Mouse (Mus musculus): Measurements from ENCODE around the gene Tom1l1.
"Not testable (repeated sequence)": the region's sequence is repeated elsewhere in the genome, so short reads cannot be mapped to it uniquely, and the experiment has no call there.

Tom1l1 gene

DNA sequence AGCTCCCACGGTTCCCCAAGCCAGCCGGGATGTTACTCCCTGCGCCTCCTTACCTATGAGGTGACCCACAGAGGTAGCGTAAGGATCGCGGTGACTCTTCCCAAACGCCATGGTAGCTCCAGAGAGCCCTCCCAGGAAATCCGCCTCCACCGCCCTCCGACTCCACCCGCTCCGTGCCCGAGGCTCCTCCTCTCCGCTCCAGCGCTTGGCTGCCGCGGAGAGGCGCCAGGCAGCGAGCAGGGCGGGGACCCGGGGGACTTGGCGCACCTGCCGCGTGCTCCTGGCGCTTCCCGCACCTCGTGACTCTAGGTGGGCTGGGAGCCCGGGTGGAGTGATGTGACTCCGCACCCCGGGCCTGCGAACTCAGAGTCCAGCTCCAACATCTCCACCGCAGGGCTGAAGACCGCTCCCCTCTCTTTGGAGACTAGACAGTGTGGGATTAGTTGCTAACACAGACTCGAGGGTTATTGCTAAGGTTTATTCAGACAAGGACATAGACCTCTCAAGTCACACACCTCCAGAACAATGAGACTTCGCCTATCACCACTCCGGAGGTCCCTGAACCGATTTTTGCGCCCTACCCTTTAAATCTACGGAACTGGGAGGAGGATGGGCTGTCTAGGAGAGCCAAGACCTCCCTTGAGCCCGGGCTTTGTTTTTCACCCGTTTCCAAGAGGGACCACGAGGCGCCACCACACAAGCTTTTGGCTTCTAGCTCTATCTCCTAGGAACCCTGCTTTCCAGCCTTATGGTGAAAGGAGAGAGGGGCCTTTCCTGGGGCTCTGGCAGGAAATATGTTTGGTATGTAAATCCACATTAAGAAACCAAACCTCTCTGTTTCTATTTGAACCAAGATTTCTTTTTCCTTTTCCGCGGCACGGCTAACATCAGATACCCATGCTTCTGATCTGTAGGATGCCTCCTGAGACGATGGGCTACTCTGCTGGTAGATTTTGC, at the start of gene Tom1l1:
Tom1l1 (minus strand) TSS at position 907 of the 957 bp plus-strand sequence.
- no peak for DNase-seq (ENCODE audit: low read depth)

DNA sequence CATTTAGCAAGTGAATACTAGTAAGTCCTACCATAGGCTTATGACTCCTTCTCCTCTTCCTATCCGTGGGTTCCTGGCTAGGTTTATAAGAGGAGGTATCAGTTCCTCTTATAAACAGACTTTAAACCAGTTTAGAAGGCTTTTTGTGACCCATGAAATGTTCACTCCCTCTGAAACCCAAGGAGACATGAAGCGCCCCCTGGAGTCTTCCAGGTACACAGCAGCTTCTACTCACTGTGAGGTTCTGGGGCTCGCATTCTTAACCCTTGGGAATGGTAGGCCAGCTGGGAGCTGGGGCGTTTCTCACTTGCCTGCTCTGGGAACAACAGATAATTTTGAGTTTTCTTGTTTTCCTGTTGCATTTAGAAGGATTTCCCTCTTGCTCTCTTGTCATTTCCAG, 45.4 kb upstream of the Tom1l1 start:
- no peak for DNase-seq (ENCODE audit: low read depth)

DNA sequence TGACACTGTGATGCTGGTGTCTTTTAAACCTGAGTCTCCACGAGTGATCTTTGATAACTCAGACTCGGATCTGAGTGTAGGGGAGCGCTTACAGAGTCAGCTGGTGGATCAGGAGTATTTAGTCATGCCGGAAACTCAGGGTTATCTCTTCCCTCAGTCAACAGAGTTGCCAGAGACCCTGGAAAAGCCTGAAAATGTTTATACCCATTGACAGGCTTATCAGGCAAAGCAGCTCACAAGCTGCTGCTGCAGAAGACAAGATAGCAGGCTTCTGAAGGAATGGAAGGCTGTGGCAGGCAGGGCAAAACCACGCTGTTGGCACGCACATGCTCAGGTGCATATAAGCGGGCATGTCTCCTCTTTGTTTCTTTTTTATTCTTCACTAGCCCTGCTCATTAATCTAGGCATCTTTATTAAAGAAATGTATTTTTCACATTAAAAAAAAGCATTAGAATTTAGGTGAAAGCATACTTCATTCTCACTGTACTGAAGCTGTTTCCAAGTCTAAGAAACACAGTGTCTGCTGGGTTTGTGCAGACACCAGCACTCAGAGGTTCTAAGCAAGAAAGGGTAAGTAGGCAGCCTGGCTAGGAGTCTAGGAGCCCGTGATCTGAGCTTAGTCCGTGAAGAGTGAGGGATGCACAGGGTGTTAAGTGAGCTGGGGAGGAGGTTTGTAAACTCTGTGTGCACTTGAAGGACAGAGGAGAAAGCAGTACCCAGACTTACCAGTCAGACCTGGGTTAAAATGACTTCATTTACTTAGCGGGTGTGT, 39.4 kb upstream of the Tom1l1 start:
- DNase-seq (ENCODE audit: low read depth), result no peak

DNA sequence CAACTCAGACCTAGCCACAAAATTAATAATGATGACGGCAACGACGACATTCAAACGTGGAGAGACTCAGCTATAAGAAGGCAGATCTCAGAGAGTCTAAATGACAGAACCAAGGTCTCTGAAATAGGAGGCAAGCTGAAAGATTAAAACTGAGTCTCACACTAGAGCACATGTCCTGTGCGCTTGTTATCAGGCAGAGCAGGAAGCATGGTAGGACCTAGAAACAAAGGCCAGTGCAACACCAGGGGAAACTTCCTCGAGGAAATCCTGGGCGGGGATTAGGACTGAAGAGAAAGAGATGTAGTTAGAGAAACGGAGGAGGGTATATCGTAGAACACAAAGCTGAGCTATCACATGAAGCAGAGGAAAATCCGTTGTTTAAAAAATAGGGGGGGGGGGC, 38.6 kb upstream of the Tom1l1 start:
- no peak for DNase-seq (ENCODE audit: low read depth)

DNA sequence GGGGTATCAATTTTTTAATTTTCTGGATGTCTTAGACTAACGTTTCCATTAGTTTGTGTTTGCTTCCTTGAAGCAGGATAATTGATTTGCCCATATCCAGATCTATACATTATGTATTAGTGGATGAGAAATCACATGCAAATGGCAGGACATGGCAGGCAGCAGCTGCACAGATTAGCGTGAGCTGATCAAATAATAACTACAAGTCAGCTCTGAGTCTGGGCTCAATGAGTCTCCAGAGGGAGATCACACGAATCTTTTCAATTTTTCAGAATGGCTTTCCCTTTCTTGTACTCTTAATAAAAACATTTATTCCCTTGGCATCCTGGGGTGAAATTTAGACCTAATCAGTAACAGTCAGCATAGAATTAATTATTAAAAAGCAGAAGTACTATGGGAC, 34.1 kb upstream of the Tom1l1 start:
- DNase-seq (ENCODE audit: low read depth), result no peak

DNA sequence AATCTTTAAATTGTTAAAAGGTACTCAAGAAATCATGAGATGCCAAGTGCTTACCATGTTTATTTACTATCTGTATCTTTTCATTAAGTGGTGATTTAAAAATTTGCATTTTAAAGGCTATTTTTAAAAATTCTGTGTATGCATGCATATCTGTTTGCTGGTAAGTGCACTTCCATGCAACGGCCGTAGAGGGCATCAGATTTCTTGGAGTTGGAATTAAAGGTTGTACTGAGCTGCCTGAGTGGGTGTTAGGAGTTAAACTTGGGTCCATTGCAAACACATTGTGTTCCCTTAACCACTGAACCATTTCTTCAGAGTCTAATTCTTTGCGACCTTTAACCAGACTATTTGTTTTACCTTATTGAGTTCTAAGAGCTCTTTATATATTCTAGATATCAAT, 29.6 kb upstream of the Tom1l1 start:
- no peak for DNase-seq (ENCODE audit: low read depth)

DNA sequence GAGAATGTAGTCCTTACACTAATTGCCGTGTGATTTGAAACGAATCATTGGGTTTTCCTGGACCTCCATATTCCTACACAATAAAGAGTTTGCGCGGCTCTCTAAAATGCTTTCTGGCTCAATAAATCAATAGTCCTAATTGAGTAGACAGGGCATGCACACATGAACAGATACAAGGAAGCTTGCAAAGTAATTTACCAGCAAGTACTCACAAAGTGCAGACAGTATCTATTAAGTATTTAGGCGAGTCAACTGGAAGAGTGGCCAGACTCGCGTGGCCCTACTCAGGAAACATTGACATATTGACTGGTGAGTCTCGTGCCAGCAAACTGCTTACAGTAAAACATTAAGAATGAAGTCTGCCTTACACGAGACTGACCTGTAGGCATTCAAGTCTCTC, 23.4 kb upstream of the Tom1l1 start:
- DNase-seq (ENCODE audit: low read depth), result no peak

DNA sequence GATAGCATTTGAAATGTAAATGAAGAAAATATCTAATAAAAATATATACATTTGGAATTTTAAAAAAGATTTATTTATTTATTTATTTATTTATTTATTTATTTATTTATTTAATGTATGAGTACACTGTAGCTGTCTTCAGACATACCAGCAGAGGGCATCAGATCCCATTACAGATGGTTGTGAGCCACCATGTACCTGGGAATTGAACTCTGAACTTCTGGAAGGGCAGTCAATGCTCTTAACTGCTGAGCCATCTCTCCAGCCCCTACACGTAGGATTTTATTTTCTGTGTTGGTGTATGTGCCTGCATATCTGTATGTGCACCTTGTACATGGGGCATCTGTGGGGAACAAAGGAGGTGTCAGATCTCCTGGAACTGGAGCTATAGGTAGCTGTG, 19.0 kb upstream of the Tom1l1 start:
- DNase-seq (ENCODE audit: low read depth), result not testable (repeated sequence)

DNA sequence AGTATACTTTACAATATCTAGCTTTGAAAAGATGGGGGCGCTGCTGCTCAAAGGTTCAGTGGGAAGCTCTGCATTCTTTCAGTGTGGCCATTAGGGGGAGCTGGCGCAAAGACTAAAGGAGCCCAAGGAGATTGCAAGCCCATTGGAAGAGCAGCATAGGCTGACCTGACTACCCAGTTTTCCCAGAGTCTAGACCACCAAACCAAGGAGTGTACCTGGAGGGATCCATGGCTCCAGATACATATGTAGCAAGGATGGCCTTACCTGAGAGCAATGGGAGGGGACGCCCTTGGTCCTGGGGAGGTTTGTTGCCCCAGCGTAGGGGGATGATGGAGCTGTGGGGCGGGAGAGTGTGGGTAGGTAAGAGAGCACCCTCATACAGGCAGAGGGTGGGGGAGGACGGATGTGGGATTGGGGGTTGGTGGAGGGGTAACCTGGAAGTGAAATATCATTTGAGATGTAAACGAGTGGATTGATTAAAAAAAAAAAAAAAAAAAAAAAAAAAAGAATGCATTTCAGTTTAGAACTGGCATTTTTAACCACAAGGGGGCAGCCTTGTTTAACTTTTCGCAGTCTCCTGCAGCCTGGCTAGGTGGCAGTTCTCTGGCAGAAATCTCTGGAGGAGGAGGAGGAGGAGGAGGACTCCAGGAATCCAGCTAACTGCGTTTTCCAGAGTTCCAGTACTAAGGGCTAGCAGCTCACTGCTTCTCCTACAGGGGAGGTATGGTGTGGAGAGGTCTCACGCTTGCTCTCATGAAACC, 9.5 kb upstream of the Tom1l1 start:
- DNase-seq (ENCODE audit: low read depth), result peak; percentile 42

DNA sequence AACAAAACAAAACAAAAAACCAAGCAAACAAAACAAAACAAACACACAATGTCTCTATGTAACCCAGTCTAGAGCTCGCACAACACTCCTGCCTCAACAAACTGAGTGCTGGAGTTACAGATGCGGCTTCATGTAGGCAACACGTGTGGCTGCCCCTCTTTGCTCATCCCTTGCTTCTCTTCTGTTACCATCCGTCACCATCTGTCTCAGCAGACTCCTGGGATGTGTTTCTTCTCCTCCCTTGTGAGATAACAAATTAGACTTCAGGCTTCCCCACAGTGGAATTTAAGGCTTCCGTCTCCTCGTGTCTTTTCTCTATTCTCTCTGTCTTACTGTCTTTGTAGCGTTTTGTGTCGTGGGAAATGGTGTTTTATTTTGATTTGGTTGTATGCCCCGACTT, 7.6 kb upstream of the Tom1l1 start:
- no peak for DNase-seq (ENCODE audit: low read depth)

DNA sequence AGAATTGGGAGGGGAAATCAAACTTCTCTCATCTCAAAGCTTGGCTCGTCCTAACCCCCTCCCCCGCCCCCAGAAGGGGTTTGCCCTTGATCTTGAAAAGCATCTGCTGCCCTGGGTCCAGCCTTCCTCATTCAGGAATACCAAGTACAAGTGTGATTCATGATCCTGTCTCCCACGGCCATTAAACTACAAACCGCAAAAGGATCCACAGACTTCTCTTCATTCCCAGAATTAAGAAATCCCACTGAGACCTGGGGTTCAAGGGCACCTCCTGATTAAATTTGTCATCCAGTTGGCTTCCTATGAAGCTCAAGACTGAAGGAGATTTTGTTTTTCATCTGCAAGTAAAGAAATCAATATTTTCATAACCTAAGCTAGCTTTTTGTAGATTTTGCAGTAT, 6.0 kb upstream of the Tom1l1 start:
- DNase-seq (ENCODE audit: low read depth), result no peak

DNA sequence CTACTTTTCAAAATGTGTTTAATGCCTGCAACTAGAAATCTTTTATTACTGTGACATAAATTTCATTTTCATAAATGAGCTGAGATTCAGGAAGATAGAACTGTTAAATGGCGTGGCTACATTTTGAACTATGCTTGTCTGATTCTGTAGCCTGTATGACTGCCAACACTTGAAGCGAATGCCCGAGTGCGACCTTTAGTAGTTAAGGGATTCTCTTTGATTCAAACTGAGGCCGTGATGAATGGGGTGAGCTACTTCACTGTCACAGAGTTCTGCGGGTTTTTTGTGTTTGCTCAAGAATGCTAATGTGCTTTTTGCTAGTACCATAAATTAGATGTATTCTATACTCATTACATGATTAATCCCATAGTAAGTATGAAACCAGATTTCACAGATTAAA, 2.2 kb upstream of the Tom1l1 start:
- DNase-seq (ENCODE audit: low read depth), result no peak

DNA sequence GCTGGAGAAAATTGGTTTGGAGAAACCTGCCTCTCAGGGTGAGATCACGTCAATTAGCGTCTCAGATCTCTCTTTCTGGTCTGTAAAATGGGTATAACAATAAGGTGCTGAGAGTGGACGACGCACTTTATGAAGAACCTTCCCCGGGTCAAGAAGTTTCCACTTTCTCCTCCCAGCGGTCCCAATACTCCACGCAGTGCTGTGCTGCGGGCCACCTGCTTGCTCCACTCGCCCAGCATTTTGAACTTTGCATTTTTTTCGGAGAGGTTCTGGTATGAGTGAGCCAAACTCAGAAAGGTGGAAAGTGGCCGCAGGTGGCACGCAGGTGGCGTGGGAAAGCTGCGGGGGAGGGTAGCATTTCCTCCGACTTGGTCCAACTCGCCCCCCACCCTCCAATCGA, 1.1 kb downstream of the Tom1l1 start:
- DNase-seq (ENCODE audit: low read depth), result no peak

DNA sequence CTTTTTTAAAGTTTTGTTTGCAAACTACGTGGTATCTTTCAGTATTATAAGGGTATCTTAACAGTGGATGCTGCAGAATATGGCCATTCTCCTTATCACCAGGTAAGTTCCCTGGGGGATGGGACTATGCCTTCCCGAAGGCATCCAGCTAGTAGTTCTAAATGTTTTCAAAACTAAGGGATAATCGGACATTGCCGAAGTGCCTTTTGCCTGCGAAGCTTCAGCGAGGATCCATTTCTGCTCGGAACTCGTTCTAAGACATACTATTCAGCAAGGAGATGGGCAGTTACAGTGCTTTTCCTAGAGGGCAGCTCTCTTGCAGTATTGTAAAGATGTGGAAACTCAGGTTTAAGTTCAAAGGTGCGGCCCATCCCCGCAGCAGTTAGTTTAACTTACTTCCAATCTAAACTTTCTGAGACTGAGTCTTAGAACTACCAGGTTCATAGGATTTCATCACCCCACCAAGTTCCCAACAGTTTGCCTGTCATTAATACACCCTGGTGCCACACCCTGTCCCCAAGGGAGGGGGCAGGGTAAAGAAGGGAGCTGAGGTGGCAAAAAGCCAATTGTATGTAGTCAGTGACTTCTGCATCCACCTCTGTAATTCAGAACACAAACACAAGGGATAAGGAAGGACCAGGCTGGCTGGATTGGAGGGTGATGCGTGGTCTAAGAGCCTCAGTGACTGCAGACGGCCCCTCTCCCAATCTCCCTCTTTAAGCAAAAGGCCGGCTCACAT, 1.7 kb downstream of the Tom1l1 start:
- no peak for DNase-seq (ENCODE audit: low read depth)

DNA sequence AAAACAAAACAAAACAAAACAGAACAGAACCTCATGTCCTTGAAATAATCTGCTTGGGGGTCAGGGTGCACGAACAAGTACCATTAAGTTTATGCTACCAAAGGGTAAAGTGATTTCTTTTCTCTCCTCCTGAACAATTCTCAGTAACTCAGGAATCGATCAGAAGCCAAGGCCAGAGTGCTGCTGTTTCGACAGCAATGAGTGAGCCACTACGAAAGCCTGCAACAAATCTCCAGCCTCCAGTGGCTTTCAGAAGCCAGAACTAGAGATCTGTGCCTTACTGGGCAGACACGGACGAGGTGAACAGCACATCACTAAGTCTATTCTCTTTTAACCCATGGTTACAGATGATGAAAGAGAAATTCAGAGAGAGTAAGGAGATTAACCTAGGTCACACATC, 3.0 kb downstream of the Tom1l1 start:
- no peak for DNase-seq (ENCODE audit: low read depth)

DNA sequence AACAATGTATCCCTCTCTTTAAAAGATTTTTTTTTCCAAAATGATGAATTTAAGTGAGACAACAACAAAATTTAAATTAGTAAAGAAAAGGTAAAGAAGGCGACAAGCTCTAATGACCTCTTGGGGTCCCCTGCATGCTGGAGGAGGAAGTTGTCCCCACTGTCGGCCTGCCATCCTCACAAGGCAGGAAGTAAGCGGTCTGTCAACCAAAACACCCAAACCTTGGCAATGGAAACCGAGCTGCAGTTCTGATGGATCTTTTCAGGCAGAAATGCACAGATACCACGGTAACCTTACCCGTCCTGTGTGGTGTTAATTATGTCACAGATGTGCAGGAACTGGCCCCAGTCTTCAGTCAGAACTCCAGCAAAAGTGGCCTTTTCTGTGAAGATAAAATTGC, 3.4 kb downstream of the Tom1l1 start:
- DNase-seq (ENCODE audit: low read depth), result no peak

DNA sequence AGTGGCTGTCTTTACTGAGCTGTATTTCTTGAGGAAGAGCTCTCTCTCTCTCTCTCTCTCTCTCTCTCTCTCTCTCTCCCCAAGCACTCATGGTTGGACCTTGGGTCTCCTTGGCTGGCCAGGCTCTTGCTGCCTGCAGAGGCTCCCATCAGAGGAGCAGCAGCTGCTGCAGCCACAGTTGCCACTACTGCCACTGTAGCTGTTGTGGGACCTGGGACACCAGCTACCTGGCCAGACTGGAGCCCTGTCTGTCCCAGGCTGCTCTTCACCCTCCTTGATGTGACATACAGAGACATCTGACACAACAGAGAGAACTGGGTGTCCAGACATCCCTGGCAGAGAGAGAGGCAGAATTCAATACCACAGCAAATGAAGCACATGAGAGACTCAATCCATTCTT, 7.0 kb downstream of the Tom1l1 start:
- DNase-seq (ENCODE audit: low read depth), result no peak

DNA sequence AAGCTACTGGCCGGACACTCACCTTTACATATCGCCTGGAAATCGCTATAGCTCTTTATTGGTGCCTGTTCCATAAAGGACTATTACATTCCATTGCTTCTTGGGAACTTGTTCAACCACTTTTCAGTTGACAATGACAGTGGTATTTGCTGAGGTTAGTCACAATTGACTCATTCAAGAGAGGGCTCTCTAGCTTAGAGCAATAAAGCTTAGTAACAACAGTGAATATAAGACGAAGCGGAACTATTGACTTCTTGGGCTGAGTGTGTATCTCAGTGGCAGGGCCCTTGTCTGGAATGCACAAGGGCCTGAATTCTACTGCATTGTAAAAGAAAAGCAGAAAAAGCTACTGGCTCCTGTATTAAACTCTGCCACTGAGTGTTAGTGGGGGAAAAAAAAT, 9.6 kb downstream of the Tom1l1 start:
- DNase-seq (ENCODE audit: low read depth), result no peak

DNA sequence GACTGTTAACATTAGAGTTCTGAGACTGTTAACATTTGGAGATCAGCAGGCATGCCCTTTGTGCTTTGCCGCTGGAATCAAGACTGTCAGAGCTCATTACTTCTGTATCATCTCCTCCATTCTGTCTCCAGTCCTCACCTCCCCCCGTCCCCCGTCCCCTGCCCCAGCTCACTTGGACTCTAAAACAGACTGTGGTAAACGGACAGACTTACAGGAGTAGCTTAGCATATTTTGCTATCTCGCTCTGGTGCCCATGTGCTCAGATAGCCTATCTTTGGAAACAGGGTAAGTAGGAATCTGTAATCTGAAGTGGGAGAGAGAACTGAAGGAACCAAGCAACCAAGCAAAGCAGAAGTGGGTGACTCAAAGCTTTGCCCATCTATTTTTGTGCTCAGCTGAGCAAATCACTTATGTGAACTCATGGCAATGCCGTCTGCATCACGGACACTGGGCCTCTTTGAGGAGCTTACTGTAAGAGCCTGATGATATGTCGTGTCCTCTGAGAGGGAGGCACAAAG, 10.3 kb downstream of the Tom1l1 start:
- no peak for DNase-seq (ENCODE audit: low read depth)

DNA sequence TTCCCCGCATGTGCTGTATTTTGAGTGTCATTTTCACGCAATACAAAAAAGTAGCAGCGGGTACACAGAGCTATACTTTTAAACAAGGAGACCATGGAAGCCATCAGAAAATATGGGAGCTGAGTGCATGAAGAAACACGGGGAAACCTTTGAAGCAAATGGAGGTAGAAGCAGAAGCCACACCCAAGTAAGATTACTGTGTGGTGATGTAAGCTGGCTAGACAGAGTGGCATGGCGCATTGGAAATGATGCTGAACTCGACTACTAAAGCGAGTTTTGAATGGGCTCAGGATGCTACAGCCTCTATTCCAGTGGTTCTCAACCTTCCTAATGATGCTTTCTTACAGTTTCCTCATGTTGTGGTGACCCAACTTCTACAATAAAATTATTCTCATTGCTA, 11.1 kb downstream of the Tom1l1 start:
- DNase-seq (ENCODE audit: low read depth), result no peak

DNA sequence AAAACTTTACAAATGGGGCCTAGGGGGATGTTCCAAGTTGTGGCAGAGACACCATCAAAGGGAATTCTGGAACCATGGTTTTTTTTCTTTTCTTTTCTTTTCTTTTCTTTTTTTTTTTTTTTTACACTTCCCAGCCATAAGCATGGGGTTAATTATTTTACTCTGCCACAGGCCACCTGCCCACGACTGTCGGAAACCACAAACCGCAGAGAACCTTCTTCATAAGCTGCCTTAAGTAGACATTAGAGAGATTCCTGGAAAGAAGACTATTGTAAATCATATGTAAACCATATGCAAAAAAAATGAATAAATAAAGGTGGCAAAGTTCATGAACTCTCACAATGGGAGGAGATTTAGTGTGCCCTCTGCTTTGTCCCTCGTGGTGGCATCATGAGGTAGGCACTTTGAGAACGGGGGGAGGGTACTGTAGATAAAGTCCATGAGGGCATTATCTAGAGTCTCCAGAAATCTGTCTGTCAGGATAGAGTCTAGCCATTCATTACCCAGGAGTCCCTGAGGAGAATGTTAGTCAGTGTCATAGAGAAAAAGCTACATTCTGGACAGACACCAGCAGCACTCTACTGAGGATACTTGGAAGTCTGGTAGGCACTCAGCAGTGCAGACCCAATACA, 12.6 kb downstream of the Tom1l1 start:
- no peak for DNase-seq (ENCODE audit: low read depth)

Measured in naive thymus-derived CD4-positive, alpha-beta T cell, adult 2 months (primary cell).